Mouse (Mus musculus) intestine, embryonic 15.5 days (tissue): Measurements from ENCODE around the gene Rac3. TPM values are rescaled to one million over a fixed set of nuclear protein-coding genes. Genes with fewer than 3 reads are reported as not detected.
"Not testable (repeated sequence)": the region's sequence is repeated elsewhere in the genome, so short reads cannot be mapped to it uniquely, and the experiment has no call there.

Experiments
- ATAC-seq: fragments of 200-750 bp; cut with Nextera tagmentation; 2 replicates; pipeline ENCODE4 v1.8.0; 2017; ENCODE audit warnings: moderate TSS enrichment, moderate library complexity
- H3K27ac ChIP-seq: fragments of 300-500 bp; sonication (generic); 2 replicates; pipeline ENCODE4 v1.5.1; 2015; ENCODE audit warnings: mild to moderate bottlenecking, inconsistent platforms
- H3K27me3 ChIP-seq: fragments of 300-500 bp; sonication (generic); replicated peaks from 2 replicates; pipeline ENCODE4 v1.6.1; 2015; ENCODE audit warnings: inconsistent platforms
- H3K36me3 ChIP-seq: fragments of 300-500 bp; sonication (generic); 2 replicates; pipeline ENCODE4 v1.6.1; 2015; ENCODE audit warnings: inconsistent platforms
- H3K4me1 ChIP-seq: fragments of 300-500 bp; sonication (generic); replicated peaks from 2 replicates; pipeline ENCODE4 v1.6.1; 2015; ENCODE audit warnings: inconsistent platforms
- H3K4me2 ChIP-seq: fragments of 300-500 bp; sonication (generic); replicated peaks from 2 replicates; pipeline ENCODE4 v1.6.1; 2015; ENCODE audit warnings: mild to moderate bottlenecking, inconsistent platforms
- H3K4me3 ChIP-seq: fragments of 300-500 bp; sonication (generic); replicated peaks from 2 replicates; pipeline ENCODE4 v1.5.1; 2015; ENCODE audit warnings: inconsistent platforms
- H3K9ac ChIP-seq: fragments of 300-500 bp; sonication (generic); 2 replicates; pipeline ENCODE4 v1.6.1; 2015; ENCODE audit warnings: inconsistent platforms
- H3K9me3 ChIP-seq: fragments of 300-500 bp; sonication (generic); 2 replicates; pipeline ENCODE4 v1.6.1; 2016; ENCODE audit warnings: inconsistent platforms
- WGBS: fragments of 180-500 bp; shearing (Covaris S2); methylation state at CpG from one replicate; pipeline ENCODE4 v1.1.7; 2015; 5-methylcytosine and 5-hydroxymethylcytosine counted together
- polyA plus RNA-seq: library from polyadenylated mRNA; unstranded; fragments of >200 nt; fragmentation: Nextera tagmentation; extraction: Ambion mirVana; gene quantifications from 2 replicates; pipeline ENCODE4 v1.2.1, GENCODE M21; 2015

Rac3 gene
- 34.2 and 35.8 TPM in 2 replicates for polyA plus RNA-seq

- peak; percentile 85 for ATAC-seq
- H3K27ac ChIP-seq: peak within 1 kb of the TSS; percentile 23; the same call in 1 of the 2 replicates
- peak within 1 kb of the TSS; percentile 73 for H3K9ac ChIP-seq
- no peaks in the 10 kb centered on the region for H3K27me3 ChIP-seq
- H3K4me3 ChIP-seq: peak within 1 kb of the TSS; percentile 58
- peak within 1 kb of the TSS; percentile 98 for H3K4me2 ChIP-seq
- no peaks in the 10 kb centered on the region for H3K9me3 ChIP-seq
- peaks cover 21% of the 10 kb centered on the region for H3K4me1 ChIP-seq
- WGBS: under 1% methylated on average over 83 of the region's 90 CpGs
- peaks cover 26% of the 10 kb centered on the region for H3K36me3 ChIP-seq
These were observed at the start of gene Rac3 for GRCm38 (mm10) chr11:120721124-120722066. Rac3 (plus strand) TSS chr11:120721470.

GRCm38 (mm10) chr11:120672687-120673593 is 48.3 kb upstream of the Rac3 start, which contains the start of gene Aspscr1:
Aspscr1 (plus strand) TSS chr11:120672973.
- under 1% methylated on average over 83 of the region's 83 CpGs for WGBS
- peaks cover 8% of the 10 kb centered on the region; the same call in 1 of the 2 replicates for H3K4me1 ChIP-seq
- ATAC-seq: peak; percentile 99

GRCm38 (mm10) chr11:120673594-120674122 is 47.6 kb upstream of the Rac3 start:
- Histone ChIP-seq H3K9ac (peak overlapping the region; percentile 66), H3K9me3 (no peaks in the 10 kb centered on the region), H3K27ac (peak overlapping the region; percentile 81), H3K4me1 (peaks cover 8% of the 10 kb centered on the region; the same call in 1 of the 2 replicates), H3K4me3 (peak overlapping the region; percentile 66), H3K27me3 (no peaks in the 10 kb centered on the region), H3K36me3 (peaks cover 8% of the 10 kb centered on the region; the same call in 1 of the 2 replicates), H3K4me2 (peak overlapping the region; percentile 67)
- peak; percentile 24 for ATAC-seq
- 31% methylated on average over 12 of the region's 12 CpGs for WGBS

More at GRCm38 (mm10) chr11:120672687-120673593, 48.3 kb upstream of the Rac3 start, which contains the start of gene Aspscr1:
- peak within 1 kb of the TSS; percentile 67 for H3K4me2 ChIP-seq
- no peaks in the 10 kb centered on the region for H3K9me3 ChIP-seq
- H3K36me3 ChIP-seq: peaks cover under 1% of the 10 kb centered on the region; the same call in 1 of the 2 replicates
- H3K27me3 ChIP-seq: no peaks in the 10 kb centered on the region
- H3K27ac ChIP-seq: peak within 1 kb of the TSS; percentile 81
- H3K9ac ChIP-seq: peak within 1 kb of the TSS; percentile 66
- H3K4me3 ChIP-seq: peak within 1 kb of the TSS; percentile 66

- not testable (repeated sequence) for H3K4me2 ChIP-seq, H3K9me3 ChIP-seq, H3K27me3 ChIP-seq, H3K4me1 ChIP-seq, H3K27ac ChIP-seq, H3K4me3 ChIP-seq, H3K9ac ChIP-seq, ATAC-seq
- WGBS: 79% methylated on average over 5 of the region's 5 CpGs
- peaks cover 12% of the 10 kb centered on the region; the same call in 1 of the 2 replicates for H3K36me3 ChIP-seq
These were observed 45.4 kb upstream of the Rac3 start for GRCm38 (mm10) chr11:120675875-120676274.

GRCm38 (mm10) chr11:120676951-120677350 is 44.3 kb upstream of the Rac3 start:
- peaks cover 13% of the 10 kb centered on the region; the same call in 1 of the 2 replicates for H3K36me3 ChIP-seq
- ATAC-seq: no peak
- peaks cover 8% of the 10 kb centered on the region; the same call in 1 of the 2 replicates for H3K4me1 ChIP-seq
- H3K27ac ChIP-seq: no peak overlapping the region
- no peak overlapping the region for H3K9ac ChIP-seq
- H3K27me3 ChIP-seq: no peaks in the 10 kb centered on the region
- no peaks in the 10 kb centered on the region for H3K9me3 ChIP-seq
- WGBS: 85% methylated on average over 4 of the region's 4 CpGs
- H3K4me2 ChIP-seq: no peak overlapping the region
- no peak overlapping the region for H3K4me3 ChIP-seq

- Histone ChIP-seq H3K9ac (no peak overlapping the region), H3K4me1 (0 out of 2 replicates have a peak, but pooled peaks cover 3% of the 10 kb centered on the region), H3K4me2 (no peak overlapping the region), H3K27me3 (no peaks in the 10 kb centered on the region), H3K36me3 (peaks cover 13% of the 10 kb centered on the region; the same call in 1 of the 2 replicates), H3K4me3 (no peak overlapping the region), H3K27ac (no peak overlapping the region), H3K9me3 (no peaks in the 10 kb centered on the region)
- ATAC-seq: no peak; the same call in 1 of the 2 replicates
- 78% methylated on average over 3 of the region's 3 CpGs for WGBS
These were observed 41.4 kb upstream of the Rac3 start for GRCm38 (mm10) chr11:120679909-120680308.

- H3K4me1 ChIP-seq: no peaks in the 10 kb centered on the region
- no peak overlapping the region for H3K4me3 ChIP-seq
- peaks cover 20% of the 10 kb centered on the region; the same call in 1 of the 2 replicates for H3K36me3 ChIP-seq
- WGBS: 94% methylated on average over 5 of the region's 5 CpGs
- no peak overlapping the region for H3K4me2 ChIP-seq
- H3K27ac ChIP-seq: no peak overlapping the region
- no peak overlapping the region for H3K9ac ChIP-seq
- ATAC-seq: no peak
- no peaks in the 10 kb centered on the region for H3K9me3 ChIP-seq
- H3K27me3 ChIP-seq: no peaks in the 10 kb centered on the region
These were observed 38.6 kb upstream of the Rac3 start for GRCm38 (mm10) chr11:120682683-120683082.

- Histone ChIP-seq H3K9me3 (no peaks in the 10 kb centered on the region), H3K9ac (no peak overlapping the region), H3K36me3 (peaks cover 13% of the 10 kb centered on the region; the same call in 1 of the 2 replicates), H3K4me3 (no peak overlapping the region), H3K27ac (no peak overlapping the region), H3K27me3 (no peaks in the 10 kb centered on the region), H3K4me1 (no peaks in the 10 kb centered on the region), H3K4me2 (no peak overlapping the region)
- ATAC-seq: no peak
- 89% methylated on average over 3 of the region's 3 CpGs for WGBS
These were observed 37.7 kb upstream of the Rac3 start for GRCm38 (mm10) chr11:120683536-120683935.

- ATAC-seq: no peak
- H3K4me2 ChIP-seq: no peak overlapping the region
- H3K27ac ChIP-seq: no peak overlapping the region
- WGBS: 81% methylated on average over 2 of the region's 2 CpGs
- peaks cover 15% of the 10 kb centered on the region; the same call in 1 of the 2 replicates for H3K36me3 ChIP-seq
- H3K4me3 ChIP-seq: no peak overlapping the region
- no peaks in the 10 kb centered on the region for H3K9me3 ChIP-seq
- no peaks in the 10 kb centered on the region for H3K4me1 ChIP-seq
- no peaks in the 10 kb centered on the region for H3K27me3 ChIP-seq
- no peak overlapping the region for H3K9ac ChIP-seq
These were observed 37.2 kb upstream of the Rac3 start for GRCm38 (mm10) chr11:120684086-120684485.

GRCm38 (mm10) chr11:120684660-120685059 is 36.6 kb upstream of the Rac3 start:
- 78% methylated on average over 2 of the region's 2 CpGs for WGBS
- no peak overlapping the region for H3K9ac ChIP-seq
- H3K27me3 ChIP-seq: no peaks in the 10 kb centered on the region
- no peak overlapping the region for H3K4me3 ChIP-seq
- H3K36me3 ChIP-seq: peaks cover 19% of the 10 kb centered on the region; the same call in 1 of the 2 replicates
- H3K4me1 ChIP-seq: no peaks in the 10 kb centered on the region
- no peak overlapping the region for H3K4me2 ChIP-seq
- no peaks in the 10 kb centered on the region for H3K9me3 ChIP-seq
- no peak for ATAC-seq
- no peak overlapping the region for H3K27ac ChIP-seq

GRCm38 (mm10) chr11:120686650-120687272 is 34.5 kb upstream of the Rac3 start:
- WGBS: 73% methylated on average over 20 of the region's 20 CpGs
- Histone ChIP-seq H3K27ac (no peak overlapping the region), H3K27me3 (no peaks in the 10 kb centered on the region), H3K4me3 (no peak overlapping the region), H3K9me3 (no peaks in the 10 kb centered on the region), H3K4me2 (no peak overlapping the region), H3K4me1 (no peaks in the 10 kb centered on the region), H3K36me3 (peaks cover 15% of the 10 kb centered on the region; the same call in 1 of the 2 replicates), H3K9ac (no peak overlapping the region)
- no peak; the same call in 1 of the 2 replicates for ATAC-seq
